Mouse (Mus musculus) small intestine, adult 2 months (tissue): ENCODE data around the gene Ceacam2.
"Not testable (repeated sequence)": the region's sequence is repeated elsewhere in the genome, so short reads cannot be mapped to it uniquely, and the experiment has no call there.

Source experiments
- CTCF ChIP-seq: fragments of 200-500 bp; IDR thresholded peaks from 2 replicates; pipeline ENCODE4 v1.5.1; 2012; ENCODE audit warnings: low read depth, mild to moderate bottlenecking, control low read depth, inconsistent platforms, low read length, moderate library complexity, mixed read lengths; ENCODE audit not compliant: insufficient replicate concordance, insufficient read length; ENCODE audit errors: extremely low read depth
- POLR2A ChIP-seq: fragments of 200-500 bp; IDR thresholded peaks from 2 replicates; pipeline ENCODE4 v1.6.1; 2012; ENCODE audit warnings: low read depth, mild to moderate bottlenecking, control low read depth, inconsistent platforms, low read length, moderate library complexity

DNA sequence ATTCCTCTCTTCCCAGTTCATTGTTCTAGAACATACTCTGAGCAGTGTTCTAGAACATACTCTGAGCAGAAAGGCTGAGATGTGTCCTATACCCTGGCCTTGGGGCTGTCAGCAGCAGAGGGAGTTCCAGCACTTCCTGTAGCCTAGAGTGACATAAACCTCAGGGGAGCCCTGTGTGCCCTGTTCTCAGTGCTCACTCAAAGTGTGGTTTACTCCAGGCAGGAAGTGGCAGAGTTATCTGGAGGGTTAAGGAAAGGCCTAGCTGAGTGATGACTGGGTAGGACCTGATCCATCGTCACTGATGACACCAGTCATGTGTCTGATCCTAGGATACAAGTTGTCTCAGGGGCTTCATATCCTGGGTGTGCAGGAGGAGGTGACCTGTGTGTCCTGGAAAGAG is 297 bp upstream of the Ceacam2 start:
- TF ChIP-seq POLR2A, CTCF: not testable (repeated sequence)
